ENCODE assay signal across 8 mouse cellular contexts in the genomic region with DNA sequence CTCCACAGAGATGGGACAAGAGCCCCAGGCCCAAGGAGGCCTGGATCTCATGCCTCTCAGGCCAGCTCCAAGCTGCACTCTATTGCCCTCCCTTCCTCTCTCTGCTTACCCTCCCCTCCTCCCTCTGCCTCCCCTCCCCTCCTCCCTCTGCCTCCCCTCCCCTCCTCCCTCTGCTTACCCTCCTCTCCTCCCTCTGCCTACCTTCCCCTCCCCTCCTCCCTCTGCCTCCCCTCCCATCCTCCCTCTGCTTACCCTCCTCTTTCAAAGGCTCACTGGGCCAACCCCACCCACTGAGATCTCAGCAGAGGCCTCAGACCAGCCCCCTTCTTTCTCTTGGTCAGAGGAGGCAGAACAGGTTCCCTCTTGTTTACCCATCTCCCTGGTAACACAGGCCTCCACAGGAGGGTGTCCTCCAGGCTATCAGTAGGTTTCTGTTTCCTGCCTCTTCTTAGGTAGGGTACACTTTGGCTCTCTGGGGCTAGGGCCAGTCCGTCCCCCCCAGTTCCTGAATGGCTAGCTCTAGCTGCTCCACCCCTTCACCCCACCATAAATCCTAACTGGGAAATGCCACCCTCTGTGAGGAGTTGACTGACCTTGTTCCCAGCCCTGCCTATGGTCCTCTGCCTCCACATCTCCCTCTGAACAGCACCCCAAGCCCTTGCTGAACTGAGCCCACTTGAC. TPM values are rescaled to one million over a fixed set of nuclear protein-coding genes. Genes with fewer than 3 reads are reported as not detected.
DNase-seq lines count a peak whose midpoint lies in the region; ATAC-seq and TF ChIP-seq lines count a peak whose summit lies in the region.

No protein-coding gene starts in this region.

- intact Hi-C loops in heart, adult 2 months (cut with DNase I): loop anchor here (5.0 kb wide), 1 partner anchor 77 kb away; no protein-coding TSS in a partner anchor

- peaks cover 48% of the 10 kb centered on the region for H3K4me1 ChIP-seq in heart, embryonic 12.5 days (replicated peaks)
- H3K4me1 ChIP-seq in heart, adult 2 months (ENCODE audit: control insufficient read depth, insufficient read depth, low read length): no peaks in the 10 kb centered on the region
- peaks cover 30% of the 10 kb centered on the region for H3K4me1 ChIP-seq in embryonic facial prominence, embryonic 10.5 days

- H3K27ac ChIP-seq in heart, embryonic 12.5 days (ENCODE audit: poor library complexity, severe bottlenecking): peak overlapping the region; percentile 67
- H3K27ac ChIP-seq in heart, adult 2 months: no peak overlapping the region
- H3K27ac ChIP-seq in embryonic facial prominence, embryonic 10.5 days (replicated peaks): peak overlapping the region; percentile 75

- no peak overlapping the region for H3K9ac ChIP-seq in heart, embryonic 12.5 days
- no peak overlapping the region for H3K9ac ChIP-seq in heart, adult 2 months (ENCODE audit: low read depth, low read length)

- no peak overlapping the region for H3K4me3 ChIP-seq in heart, embryonic 12.5 days
- no peak overlapping the region for H3K4me3 ChIP-seq in heart, adult 2 months
- no peak overlapping the region; the same call in 1 of the 2 replicates for H3K4me3 ChIP-seq in embryonic facial prominence, embryonic 10.5 days

- no peak for TF ChIP-seq EP300 in heart, adult 2 months (IDR thresholded peaks at IDR 0.05; ENCODE audit: insufficient read depth, low read depth, low read length)

- H3K9me3 ChIP-seq in heart, embryonic 12.5 days (replicated peaks): no peaks in the 10 kb centered on the region
- no peaks in the 10 kb centered on the region for H3K9me3 ChIP-seq in embryonic facial prominence, embryonic 10.5 days

- TF ChIP-seq POLR2A in heart, adult 2 months (IDR thresholded peaks at IDR 0.05; ENCODE audit: insufficient read depth, low read depth, low read length): no peak

- no peak overlapping the region for H3K4me2 ChIP-seq in heart, embryonic 12.5 days

- no peak for DNase-seq in heart, adult 2 months
- DNase-seq in embryonic facial prominence, embryonic 10.5 days (ENCODE audit: low spot score): peak; percentile 65
- peak; percentile 64 for DNase-seq in kidney, postnatal 14 days
- no peak for DNase-seq in left cerebral cortex, adult 9 months (ENCODE audit: low spot score in 2 of 2)
- no peak for DNase-seq in ovary, postnatal 10 days (ENCODE audit: low spot score)

- WGBS in heart, embryonic 12.5 days: 28% methylated on average over 1 of the region's 1 CpGs
- WGBS in heart, adult 2 months: 61% methylated on average over 1 of the region's 1 CpGs
- WGBS in embryonic facial prominence, embryonic 10.5 days: 15% methylated on average over 1 of the region's 1 CpGs

- H3K36me3 ChIP-seq in heart, embryonic 12.5 days: peaks cover 15% of the 10 kb centered on the region
- no peaks in the 10 kb centered on the region for H3K36me3 ChIP-seq in heart, adult 2 months (ENCODE audit: control insufficient read depth, insufficient read depth, low read length)
- H3K36me3 ChIP-seq in embryonic facial prominence, embryonic 10.5 days (replicated peaks): peaks cover 20% of the 10 kb centered on the region

- no peaks in the 10 kb centered on the region for H3K27me3 ChIP-seq in heart, embryonic 12.5 days (replicated peaks)
- H3K27me3 ChIP-seq in heart, adult 2 months (ENCODE audit: control insufficient read depth, insufficient read depth, low read length): no peaks in the 10 kb centered on the region
- H3K27me3 ChIP-seq in embryonic facial prominence, embryonic 10.5 days (replicated peaks; ENCODE audit: low read depth, poor library complexity, severe bottlenecking): no peaks in the 10 kb centered on the region

- TF ChIP-seq CTCF in heart, adult 2 months (IDR thresholded peaks at IDR 0.05): no peak

- ATAC-seq in heart, embryonic 12.5 days (ENCODE audit: insufficient number of reproducible peaks, low FRiP score): peak; percentile 58
- ATAC-seq in megakaryocyte-erythroid progenitor cell, adult 5-6 weeks (replicated peaks; ENCODE audit: low FRiP score, low TSS enrichment, poor library complexity, severe bottlenecking): peak; percentile 66
- no peak for ATAC-seq in erythroid progenitor cell, adult 5-6 weeks (replicated peaks; ENCODE audit: low FRiP score, poor library complexity, severe bottlenecking)

- no peaks in the 10 kb centered on the region for H3K79me2 ChIP-seq in heart, adult 2 months (replicated peaks; ENCODE audit: control insufficient read depth, insufficient read depth, low read length)

RNA-seq across cellular contexts. Expression of gene Taf8, which starts 17.7 kb away (rescaled TPM):
- polyA plus RNA-seq in heart, embryonic 12.5 days (2016; fragmentation: Nextera tagmentation; extraction: Ambion mirVana): 21.1 and 22.1 TPM in 2 replicates
- 10 to 100 TPM; 10.8 to 12.5 TPM for total RNA-seq in heart, adult 2 months (2021)
- 14.2 and 21.0 TPM in 2 replicates for polyA plus RNA-seq in heart, adult 2 months (2012; rRNA removed)
- 32.0 and 35.3 TPM in 2 replicates for polyA plus RNA-seq in embryonic facial prominence, embryonic 10.5 days (2016; fragmentation: Nextera tagmentation; extraction: Ambion mirVana)
- total RNA-seq in megakaryocyte-erythroid progenitor cell, adult 5-6 weeks (2014; fragmentation: Nextera tagmentation): 30.6 and 34.8 TPM in 2 replicates
- total RNA-seq in megakaryocyte-erythroid progenitor cell, adult 5-6 weeks (2017): 30.5 and 45.8 TPM in 2 replicates
- total RNA-seq in erythroid progenitor cell, adult 5-6 weeks (2015; ENCODE audit: low replicate concordance): 35.6 and 71.4 TPM in 2 replicates
- total RNA-seq in erythroid progenitor cell, adult 5-6 weeks (2017; ENCODE audit: low replicate concordance): 54.4 and 71.9 TPM in 2 replicates

RNA-seq across cellular contexts. Expression of gene Ccnd3, which starts 20.5 kb away (rescaled TPM):
- polyA plus RNA-seq in heart, embryonic 12.5 days (2016; fragmentation: Nextera tagmentation; extraction: Ambion mirVana): 533 and 538 TPM in 2 replicates
- 10 to 100 TPM; 75.9 to 83.7 TPM for total RNA-seq in heart, adult 2 months (2021)
- polyA plus RNA-seq in heart, adult 2 months (2012; rRNA removed): 75.1 and 77.5 TPM in 2 replicates
- 325 and 335 TPM in 2 replicates for polyA plus RNA-seq in embryonic facial prominence, embryonic 10.5 days (2016; fragmentation: Nextera tagmentation; extraction: Ambion mirVana)
- 157 and 169 TPM in 2 replicates for total RNA-seq in megakaryocyte-erythroid progenitor cell, adult 5-6 weeks (2014; fragmentation: Nextera tagmentation)
- 31.3 and 51.3 TPM in 2 replicates for total RNA-seq in megakaryocyte-erythroid progenitor cell, adult 5-6 weeks (2017)
- total RNA-seq in erythroid progenitor cell, adult 5-6 weeks (2015; ENCODE audit: low replicate concordance): 360 and 366 TPM in 2 replicates
- 181 and 222 TPM in 2 replicates for total RNA-seq in erythroid progenitor cell, adult 5-6 weeks (2017; ENCODE audit: low replicate concordance)

RNA-seq across cellular contexts. Expression of gene 1700001C19Rik, which starts 47.2 kb away (rescaled TPM):
- polyA plus RNA-seq in heart, embryonic 12.5 days (2016; fragmentation: Nextera tagmentation; extraction: Ambion mirVana): 1.0 and 1.2 TPM in 2 replicates
- not detected for total RNA-seq in heart, adult 2 months (2021)
- 0.44 and 0.76 TPM in 2 replicates for polyA plus RNA-seq in heart, adult 2 months (2012; rRNA removed)
- 0.25 TPM in 1 of 2 replicates, not detected in the other for polyA plus RNA-seq in embryonic facial prominence, embryonic 10.5 days (2016; fragmentation: Nextera tagmentation; extraction: Ambion mirVana)
- total RNA-seq in megakaryocyte-erythroid progenitor cell, adult 5-6 weeks (2014; fragmentation: Nextera tagmentation): not detected in 2 replicates
- total RNA-seq in megakaryocyte-erythroid progenitor cell, adult 5-6 weeks (2017): not detected in 2 replicates
- total RNA-seq in erythroid progenitor cell, adult 5-6 weeks (2015; ENCODE audit: low replicate concordance): not detected in 2 replicates
- not detected in 2 replicates for total RNA-seq in erythroid progenitor cell, adult 5-6 weeks (2017; ENCODE audit: low replicate concordance)

RNA-seq across cellular contexts. Expression of gene AI661453, which starts 48.0 kb away (rescaled TPM):
- 0.85 and 1.1 TPM in 2 replicates for polyA plus RNA-seq in heart, embryonic 12.5 days (2016; fragmentation: Nextera tagmentation; extraction: Ambion mirVana)
- total RNA-seq in heart, adult 2 months (2021): 1 to 10 TPM; 1.2 to 1.4 TPM
- 0.64 and 1.00 TPM in 2 replicates for polyA plus RNA-seq in heart, adult 2 months (2012; rRNA removed)
- 0.27 and 0.36 TPM in 2 replicates for polyA plus RNA-seq in embryonic facial prominence, embryonic 10.5 days (2016; fragmentation: Nextera tagmentation; extraction: Ambion mirVana)
- total RNA-seq in megakaryocyte-erythroid progenitor cell, adult 5-6 weeks (2014; fragmentation: Nextera tagmentation): 0.67 and 1.1 TPM in 2 replicates
- total RNA-seq in megakaryocyte-erythroid progenitor cell, adult 5-6 weeks (2017): 0.04 TPM in 1 of 2 replicates, not detected in the other
- total RNA-seq in erythroid progenitor cell, adult 5-6 weeks (2015; ENCODE audit: low replicate concordance): 1.4 TPM in 1 of 2 replicates, not detected in the other
- not detected in 2 replicates for total RNA-seq in erythroid progenitor cell, adult 5-6 weeks (2017; ENCODE audit: low replicate concordance)

Comparison
In these comparisons a context has a peak if more than half of its experiments do, and no peak if none do; other contexts are left out.
1. DNase-seq: peak in embryonic facial prominence, embryonic 10.5 days (single experiment) and kidney, postnatal 14 days (single experiment); none in heart, adult 2 months (0 of 2), left cerebral cortex, adult 9 months (0 of 2) and ovary, postnatal 10 days (single experiment).